8 mouse cellular contexts compared by ENCODE assay signal in the genomic region with DNA sequence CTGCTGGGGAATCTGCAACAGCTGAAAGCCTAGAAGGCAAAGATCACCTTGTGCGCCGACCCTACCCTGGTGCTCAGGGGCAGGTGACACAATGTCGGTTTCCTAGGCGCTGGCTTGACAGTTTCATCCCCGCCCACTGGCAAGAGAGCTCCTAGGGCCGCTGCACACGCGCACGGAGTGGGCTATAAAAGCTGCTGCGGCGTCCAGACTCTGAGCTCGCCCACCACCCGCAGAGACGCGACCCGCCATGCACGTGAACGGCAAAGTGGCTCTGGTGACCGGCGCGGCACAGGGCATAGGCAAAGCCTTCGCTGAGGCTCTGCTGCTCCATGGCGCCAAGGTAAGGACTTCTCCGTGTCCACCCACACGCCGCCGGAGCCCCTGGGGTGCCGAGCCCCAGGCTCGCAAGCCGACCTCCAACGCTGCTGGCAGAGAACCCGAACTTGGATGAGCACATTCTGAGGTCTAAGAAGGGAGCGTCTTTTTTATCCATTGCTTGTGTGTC. TPM values are rescaled to one million over a fixed set of nuclear protein-coding genes. Genes with fewer than 3 reads are reported as not detected.
DNase-seq lines count a peak whose midpoint lies in the region; ATAC-seq and TF ChIP-seq lines count a peak whose summit lies in the region.

A gene (plus strand): TSS at position 213 of the 505 bp plus-strand sequence.

- intact Hi-C loops in left cerebral cortex, postnatal 4 days (cut with DNase I): no loop called here

- H3K36me3 ChIP-seq in G1E (replicated peaks): no peaks in the 10 kb centered on the region
- H3K36me3 ChIP-seq in hindbrain, embryonic 13.5 days: no peaks in the 10 kb centered on the region

- no peak for DNase-seq in G1E (ENCODE audit: low spot score)
- peak; percentile 29 for DNase-seq in brain, adult 2 months (ENCODE audit: low read depth, low spot score)
- DNase-seq in frontal cortex, adult 2 months (ENCODE audit: extremely low spot score in 1 of 2, low spot score in 1 of 2): peak in 1 of 2 experiments; percentile 17
- DNase-seq in left cerebral cortex, postnatal 4 days: peak; percentile 65
- peak; percentile 36 for DNase-seq in right cerebral cortex, postnatal 4 days
- DNase-seq in B cell, adult 2 months: no peak

- peak within 1 kb of the TSS; percentile 15; the same call in 1 of the 2 replicates for H3K4me3 ChIP-seq in G1E (ENCODE audit: low read depth, low read length)
- H3K4me3 ChIP-seq in hindbrain, embryonic 13.5 days: peak within 1 kb of the TSS; percentile 60

- TF ChIP-seq CTCF in G1E (IDR thresholded peaks at IDR 0.05; ENCODE audit: low read depth, low read length): no peak

- H3K4me1 ChIP-seq in G1E (ENCODE audit: insufficient read depth, low read depth, low read length): no peaks in the 10 kb centered on the region
- H3K4me1 ChIP-seq in hindbrain, embryonic 13.5 days (replicated peaks): peaks cover 17% of the 10 kb centered on the region

- H3K27ac ChIP-seq in hindbrain, embryonic 13.5 days: peak within 1 kb of the TSS; percentile 45; the same call in 1 of the 2 replicates

- H3K4me2 ChIP-seq in hindbrain, embryonic 13.5 days: peak within 1 kb of the TSS; percentile 90

- H3K27me3 ChIP-seq in G1E (ENCODE audit: insufficient read depth, low read length): no peaks in the 10 kb centered on the region
- H3K27me3 ChIP-seq in hindbrain, embryonic 13.5 days: peaks cover 31% of the 10 kb centered on the region

- under 1% methylated on average over 33 of the region's 33 CpGs for WGBS in hindbrain, embryonic 13.5 days

- ATAC-seq in G1E (ENCODE audit: extremely low read depth, insufficient number of reproducible peaks, low FRiP score, poor library complexity, severe bottlenecking): no peak
- peak; percentile 89 for ATAC-seq in hindbrain, embryonic 13.5 days (ENCODE audit: low FRiP score)
- ATAC-seq in megakaryocyte progenitor cell, adult 5-6 weeks (replicated peaks; ENCODE audit: poor library complexity): peak; percentile 46

- H3K9me3 ChIP-seq in G1E (replicated peaks): peaks cover 15% of the 10 kb centered on the region
- no peaks in the 10 kb centered on the region for H3K9me3 ChIP-seq in hindbrain, embryonic 13.5 days

- peak within 1 kb of the TSS; percentile 74 for H3K9ac ChIP-seq in hindbrain, embryonic 13.5 days

RNA-seq across cellular contexts. Expression of the gene that starts here (rescaled TPM):
- total RNA-seq in G1E (2014; fragmentation: Nextera tagmentation): not detected in 2 replicates
- not detected in 2 replicates for total RNA-seq in G1E (2017)
- not detected in 2 replicates for polyA plus RNA-seq in G1E (2012)
- polyA plus RNA-seq in frontal cortex, adult 2 months (2012; rRNA removed): 10.0 and 15.0 TPM in 2 replicates
- 9.7 and 14.4 TPM in 2 replicates for polyA plus RNA-seq in hindbrain, embryonic 13.5 days (2015; fragmentation: Nextera tagmentation; extraction: Ambion mirVana)
- total RNA-seq in left cerebral cortex, postnatal 4 days (2021): 1 to 10 TPM; 1.9 to 2.5 TPM
- total RNA-seq in megakaryocyte progenitor cell, adult 5-6 weeks (2015): 0.59 and 1.5 TPM in 2 replicates
- total RNA-seq in megakaryocyte progenitor cell, adult 5-6 weeks (2017): 1.2 and 1.8 TPM in 2 replicates

Comparison
In these comparisons a context has a peak if more than half of its experiments do, and no peak if none do; other contexts are left out.
1. RNA of the gene that starts here (polyA plus RNA-seq): 10.0 to 15.0 TPM in frontal cortex, adult 2 months and 9.7 to 14.4 TPM in hindbrain, embryonic 13.5 days; not detected in G1E; every median in the first group is over 10 times any median in the second.
2. DNase-seq: peak in brain, adult 2 months (single experiment), left cerebral cortex, postnatal 4 days (single experiment) and right cerebral cortex, postnatal 4 days (single experiment); none in G1E (single experiment) and B cell, adult 2 months (0 of 2).